Mouse (Mus musculus) T-helper 1 cell (primary cell): Measurements from ENCODE around the gene C5ar1.
"Not testable (repeated sequence)": the region's sequence is repeated elsewhere in the genome, so short reads cannot be mapped to it uniquely, and the experiment has no call there.

Experiments
- in situ Hi-C: fragments of 300-600 bp; cut with MboI, MseI; formaldehyde crosslinking; loops from one replicate; pipeline ENCODE4 v1.15.1; 2025; ENCODE audit warnings: high pct_unique_total_duplicates

The C5ar1 gene

DNA sequence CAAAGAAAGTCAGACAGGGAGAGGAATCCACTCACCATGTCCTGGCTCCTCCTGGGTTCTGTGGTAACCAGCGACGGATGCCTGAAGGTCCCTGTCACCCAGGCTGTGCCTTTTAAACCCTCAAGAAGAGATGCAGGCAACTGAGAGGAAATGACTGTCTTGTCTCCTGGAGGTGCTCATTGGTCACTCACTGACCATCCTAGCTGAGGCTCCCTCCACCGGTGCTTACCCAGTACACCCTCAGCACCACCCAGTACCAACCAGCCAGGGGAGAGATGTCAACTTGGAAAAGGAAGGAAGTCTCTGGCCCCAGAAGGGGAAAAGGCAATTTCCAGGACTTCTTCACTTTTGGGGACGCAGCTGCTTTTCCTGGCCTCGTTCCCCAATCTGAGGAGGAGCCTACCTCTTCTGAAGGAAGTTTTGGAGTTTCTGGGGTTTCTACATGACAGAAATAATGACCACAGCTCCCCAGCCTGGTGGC is at the start of gene C5ar1:
TSS of gene C5ar1 (minus strand) at position 431 of the 481 bp plus-strand sequence.
- in situ Hi-C loops: no loop called here

- in situ Hi-C loops: no loop called here
These were observed 49.4 kb upstream of the C5ar1 start for GRCm38 (mm10) chr7:16308555-16309317.

DNA sequence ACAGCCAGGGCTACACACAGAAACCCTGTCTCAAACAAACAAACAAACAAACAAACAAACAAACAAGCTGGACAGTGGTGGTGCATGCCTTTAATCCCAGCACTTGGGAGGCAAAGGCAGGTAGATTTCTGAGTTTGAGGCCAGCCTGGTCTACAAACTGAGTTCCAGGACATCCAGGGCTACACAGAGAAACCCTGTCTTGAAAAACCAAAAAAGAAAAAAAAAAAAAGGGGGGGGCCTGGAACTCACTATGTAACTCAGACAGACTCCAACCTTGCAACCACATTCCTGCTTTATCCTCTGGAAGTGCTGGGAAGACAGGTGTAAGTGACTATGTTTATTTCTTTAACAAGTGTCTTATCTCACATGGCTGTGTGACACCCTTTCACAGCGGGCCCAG is 48.8 kb upstream of the C5ar1 start, which contains the start of gene Bbc3:
TSS of gene Bbc3 (plus strand) at position 301 of the 400 bp plus-strand sequence.
- in situ Hi-C loops: not testable (repeated sequence)

GRCm38 (mm10) chr7:16307141-16307540 is 47.8 kb upstream of the C5ar1 start:
- in situ Hi-C loops: not testable (repeated sequence)

DNA sequence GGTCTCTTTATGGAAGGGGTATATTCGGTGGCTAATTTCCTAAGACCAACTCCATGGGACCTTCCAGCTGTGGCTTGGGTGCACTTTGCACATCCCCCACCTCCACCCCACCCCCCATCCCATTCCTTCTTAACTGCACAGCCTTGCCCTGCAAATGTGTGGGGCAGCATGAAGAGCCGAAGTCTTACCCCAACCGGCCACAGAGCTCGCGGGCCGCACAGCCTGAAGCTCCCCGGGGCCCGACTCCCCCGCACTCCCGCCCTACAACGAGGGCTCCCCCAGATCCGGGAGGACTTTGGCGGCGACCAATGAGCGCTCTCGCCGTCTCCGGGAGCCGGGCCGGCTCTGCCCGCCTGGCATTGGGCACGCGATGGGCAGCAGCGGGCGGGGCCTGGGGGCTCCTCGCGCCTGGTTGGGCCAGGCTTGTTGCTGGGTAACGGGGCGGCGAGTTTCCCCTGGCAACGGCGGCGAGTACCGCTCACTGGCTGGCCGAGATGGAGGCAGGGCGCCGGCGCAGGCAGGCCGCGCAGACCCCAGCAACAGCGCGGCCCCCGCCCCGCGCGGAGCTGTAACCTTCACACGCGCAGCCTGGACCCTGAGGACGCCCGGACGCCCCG is 40.2 kb upstream of the C5ar1 start:
- in situ Hi-C loops: no loop called here

- in situ Hi-C loops: no loop called here
These were observed 39.6 kb upstream of the C5ar1 start for GRCm38 (mm10) chr7:16298927-16299326.

GRCm38 (mm10) chr7:16297616-16298015 is 38.3 kb upstream of the C5ar1 start:
- in situ Hi-C loops: no loop called here

- in situ Hi-C loops: no loop called here
These were observed 37.5 kb upstream of the C5ar1 start for GRCm38 (mm10) chr7:16296766-16297390.

DNA sequence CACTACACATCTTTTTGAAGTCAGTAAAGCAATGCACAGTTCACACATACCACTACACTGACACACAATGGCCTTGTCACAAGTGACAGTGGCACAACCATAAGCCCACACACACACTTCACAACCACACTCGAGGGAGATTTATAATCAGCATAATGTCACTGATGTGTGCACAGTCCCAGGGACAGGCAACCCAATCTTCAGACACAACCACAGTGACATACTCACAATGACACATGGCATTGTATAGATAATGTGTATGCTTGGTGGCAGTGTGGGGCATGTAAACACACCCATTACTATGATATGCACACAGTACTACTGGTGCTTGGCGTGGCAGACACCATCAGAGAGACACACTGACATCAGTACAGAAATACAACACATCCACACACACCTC is 36.8 kb upstream of the C5ar1 start:
- in situ Hi-C loops: no loop called here

GRCm38 (mm10) chr7:16295321-16295900 is 36.1 kb upstream of the C5ar1 start:
- in situ Hi-C loops: no loop called here

GRCm38 (mm10) chr7:16294837-16295236 is 35.5 kb upstream of the C5ar1 start:
- in situ Hi-C loops: no loop called here

DNA sequence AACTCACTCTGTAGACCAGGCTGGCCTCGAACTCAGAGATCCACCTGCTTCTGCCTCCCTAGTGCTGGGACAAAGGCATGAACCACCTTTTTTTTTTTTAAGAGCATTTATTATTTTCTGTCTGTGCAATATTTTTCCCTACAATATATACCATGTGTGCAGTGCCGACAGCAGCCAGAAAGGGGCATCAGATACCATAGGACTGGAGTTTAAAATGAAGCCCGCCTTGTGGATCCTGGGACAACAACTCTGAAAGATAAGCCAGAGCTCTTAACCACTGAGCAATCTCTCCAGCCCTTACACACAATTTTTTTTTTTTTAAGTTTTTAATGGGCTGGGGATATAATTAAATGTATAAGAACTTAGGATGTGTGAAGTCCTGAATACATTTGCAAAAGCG is 35.0 kb upstream of the C5ar1 start:
- in situ Hi-C loops: no loop called here

GRCm38 (mm10) chr7:16287791-16288190 is 28.5 kb upstream of the C5ar1 start:
- in situ Hi-C loops: no loop called here

GRCm38 (mm10) chr7:16287016-16287415 is 27.7 kb upstream of the C5ar1 start:
- in situ Hi-C loops: no loop called here

DNA sequence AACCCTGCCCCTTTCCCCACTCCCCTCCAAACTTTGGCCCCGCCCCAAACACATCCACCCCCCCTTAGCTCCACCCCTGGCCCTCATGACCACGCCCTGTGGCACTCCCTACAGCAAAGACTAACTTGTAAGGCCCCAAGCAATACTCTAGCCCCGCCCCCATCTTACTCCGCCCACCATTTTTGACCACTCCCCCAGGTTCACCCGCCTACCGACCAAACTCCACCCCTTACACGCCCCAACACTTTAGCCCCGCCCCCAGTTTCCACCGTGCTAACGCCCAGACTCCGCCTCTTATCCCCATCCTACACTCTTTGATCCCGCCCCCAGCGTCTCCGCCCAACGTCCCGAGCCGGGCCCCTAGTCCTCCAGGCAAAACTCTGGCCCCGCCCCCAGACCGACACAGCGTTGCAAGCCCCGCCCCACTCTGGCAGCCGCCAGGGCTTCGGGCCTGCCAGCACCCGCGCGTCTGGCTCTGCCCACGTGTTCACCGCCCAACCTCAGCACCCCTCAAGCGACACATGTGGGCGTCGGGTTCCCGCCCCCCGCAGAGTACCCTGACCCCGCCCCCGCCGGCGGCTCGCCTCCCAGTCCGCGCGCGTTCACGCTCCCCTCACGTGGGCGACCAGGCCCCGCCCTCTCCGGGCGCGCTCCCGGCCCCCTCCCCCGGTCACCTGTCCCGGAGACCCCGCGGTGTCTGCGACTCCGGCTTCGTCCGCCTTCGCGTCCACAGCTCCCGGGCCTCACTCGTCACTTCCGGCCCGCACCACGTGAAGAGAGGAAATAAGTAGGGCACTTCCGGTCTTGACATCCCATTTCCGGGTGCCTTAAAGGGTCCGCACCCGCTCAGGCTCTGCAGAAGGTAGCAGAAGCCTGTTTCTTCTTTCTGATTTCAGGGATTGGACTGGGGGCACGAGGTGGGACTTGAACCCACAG is 27.0 kb upstream of the C5ar1 start, which contains the start of gene Ccdc9:
TSS of gene Ccdc9 (minus strand) at position 770 of the 936 bp plus-strand sequence.
- in situ Hi-C loops: no loop called here

DNA sequence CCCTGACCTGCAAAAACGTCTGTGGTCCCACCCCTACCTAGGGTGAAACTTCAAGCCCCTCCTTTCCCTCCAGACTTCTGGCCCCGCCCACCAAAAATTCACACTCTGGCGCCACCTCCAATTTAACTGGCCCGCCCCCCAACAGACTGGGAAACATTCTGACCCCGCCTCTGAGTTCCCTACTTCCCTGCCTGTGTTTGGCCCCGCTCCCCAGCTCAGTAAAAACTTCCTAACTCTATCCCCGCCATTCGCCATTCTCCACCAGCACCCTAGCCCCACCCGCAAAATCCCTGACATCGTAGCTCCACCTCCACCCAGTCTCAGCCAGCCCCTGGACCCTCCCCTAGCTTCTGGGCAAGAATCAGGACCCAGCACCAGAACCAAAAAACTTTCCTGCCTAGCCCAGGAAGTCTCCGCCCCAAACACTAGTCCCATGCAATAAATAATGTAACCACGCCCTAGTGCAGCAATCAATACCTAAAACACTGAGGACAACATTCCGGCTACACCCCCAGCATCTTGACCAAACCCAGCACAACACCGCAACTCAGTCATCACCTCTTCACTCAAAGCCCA is 26.2 kb upstream of the C5ar1 start:
- in situ Hi-C loops: no loop called here

DNA sequence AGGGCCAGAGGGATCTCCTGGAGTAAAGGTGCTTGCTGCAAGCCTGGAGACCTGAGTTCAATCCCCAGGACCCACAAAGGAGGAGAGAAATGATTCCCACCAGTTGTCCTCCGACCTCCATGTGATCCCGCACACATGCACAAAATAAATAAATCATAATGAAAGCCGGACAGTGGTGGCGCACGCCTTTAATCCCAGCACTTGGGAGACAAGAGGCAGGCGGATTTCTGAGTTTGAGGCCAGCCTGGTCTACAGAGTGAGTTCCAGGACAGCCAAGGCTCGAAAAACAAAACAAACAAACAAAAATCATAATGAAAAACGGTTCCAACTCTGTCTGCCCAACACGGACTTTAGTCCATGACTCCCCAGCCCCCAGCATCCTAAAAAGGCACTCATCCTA is 25.6 kb upstream of the C5ar1 start:
- in situ Hi-C loops: no loop called here

- in situ Hi-C loops: no loop called here
These were observed 24.7 kb upstream of the C5ar1 start for GRCm38 (mm10) chr7:16284001-16284400.

- in situ Hi-C loops: no loop called here
These were observed 23.0 kb upstream of the C5ar1 start for GRCm38 (mm10) chr7:16282334-16282733.

- in situ Hi-C loops: no loop called here
These were observed 21.4 kb upstream of the C5ar1 start for GRCm38 (mm10) chr7:16280721-16281120.
